In genomic region chr9:117067703-117068419, GRCm38 (mm10) we compare ENCODE assay signal across 15 mouse cellular contexts.
DNase-seq lines count a peak whose midpoint lies in the region; ATAC-seq and TF ChIP-seq lines count a peak whose summit lies in the region.
"Had no signal": no experiment of that assay in that cellular context is flagged by ENCODE, and none has a peak within 500 bp of the region (broad histone marks: within the 10 kb centered on the region; RNA-seq: fewer than 3 reads in every experiment).

No protein-coding gene starts in this region.

- no peak for TF ChIP-seq CTCF in lung, embryonic 14.5 days (IDR thresholded peaks at IDR 0.05; ENCODE audit: low read depth)

- peaks cover 5% of the 10 kb centered on the region; the same call in 1 of the 2 replicates for H3K4me1 ChIP-seq in lung, embryonic 14.5 days (ENCODE audit: insufficient read depth)
- H3K4me1 ChIP-seq in forebrain, embryonic 14.5 days (ENCODE audit: control insufficient read depth, insufficient read depth, low read length), result no peaks in the 10 kb centered on the region
- H3K4me1 ChIP-seq: intestine, embryonic 15.5 days; liver, embryonic 12.5 days had no signal

- no peak for DNase-seq in lung, embryonic 14.5 days
- DNase-seq in lung, postnatal 4 days, result no peak
- peak; percentile 35 for DNase-seq in kidney, adult 18-20 months
- DNase-seq in kidney, postnatal 10 days, result peak; percentile 65
- DNase-seq in B cell, adult 2 months, result no peak
- DNase-seq in frontal cortex, postnatal 14 days (ENCODE audit: low spot score in 2 of 2), result no peak
- DNase-seq in forebrain, embryonic 14.5 days (ENCODE audit: low spot score), result no peak
- DNase-seq: layer of hippocampus, adult 9-11 months; right cerebral cortex, postnatal 14 days had no signal

- no peak overlapping the region for H3K4me2 ChIP-seq in lung, embryonic 14.5 days
- no peak overlapping the region for H3K4me2 ChIP-seq in forebrain, embryonic 14.5 days (ENCODE audit: low read length)
- H3K4me2 ChIP-seq: embryonic facial prominence, embryonic 13.5 days; hindbrain, embryonic 12.5 days; intestine, embryonic 15.5 days; liver, embryonic 12.5 days; midbrain, embryonic 12.5 days had no signal

- peak; percentile 16; the same call in 1 of the 2 replicates for ATAC-seq in lung, embryonic 14.5 days (ENCODE audit: insufficient read depth)
- no peak for ATAC-seq in forebrain, embryonic 14.5 days
- ATAC-seq: intestine, embryonic 15.5 days; liver, embryonic 12.5 days had no signal

- H3K27me3 ChIP-seq in lung, embryonic 14.5 days (ENCODE audit: insufficient read depth, low read length), result no peaks in the 10 kb centered on the region
- H3K27me3 ChIP-seq in forebrain, embryonic 14.5 days (replicated peaks; ENCODE audit: control insufficient read depth, insufficient read depth, low read length), result no peaks in the 10 kb centered on the region
- H3K27me3 ChIP-seq: embryonic facial prominence, embryonic 13.5 days; hindbrain, embryonic 12.5 days; intestine, embryonic 15.5 days; liver, embryonic 12.5 days; midbrain, embryonic 12.5 days had no signal

- H3K9me3 ChIP-seq in lung, embryonic 14.5 days (ENCODE audit: low read depth, low read length), result no peaks in the 10 kb centered on the region
- H3K9me3 ChIP-seq in forebrain, embryonic 14.5 days (replicated peaks; ENCODE audit: control insufficient read depth, low read length), result peaks cover 4% of the 10 kb centered on the region; the same call in 1 of the 2 replicates
- H3K9me3 ChIP-seq: hindbrain, embryonic 12.5 days; intestine, embryonic 15.5 days; midbrain, embryonic 12.5 days had no signal

- H3K4me3 ChIP-seq in lung, embryonic 14.5 days (ENCODE audit: low read depth, low read length), result no peak overlapping the region
- H3K4me3 ChIP-seq in forebrain, embryonic 14.5 days (ENCODE audit: low read depth, low read length), result no peak overlapping the region
- H3K4me3 ChIP-seq: embryonic facial prominence, embryonic 13.5 days; hindbrain, embryonic 12.5 days; intestine, embryonic 15.5 days; liver, embryonic 12.5 days; midbrain, embryonic 12.5 days had no signal

- WGBS in lung, embryonic 14.5 days, result 79% methylated on average over 11 of the region's 11 CpGs
- 90% methylated on average over 11 of the region's 11 CpGs for WGBS in forebrain, embryonic 14.5 days

- H3K36me3 ChIP-seq in lung, embryonic 14.5 days (ENCODE audit: insufficient read depth), result peaks cover 9% of the 10 kb centered on the region; the same call in 1 of the 2 replicates
- no peaks in the 10 kb centered on the region for H3K36me3 ChIP-seq in forebrain, embryonic 14.5 days (ENCODE audit: control insufficient read depth, insufficient read depth, low read length)
- H3K36me3 ChIP-seq: hindbrain, embryonic 12.5 days; intestine, embryonic 15.5 days; liver, embryonic 12.5 days; midbrain, embryonic 12.5 days had no signal

- no peak overlapping the region for H3K9ac ChIP-seq in lung, embryonic 14.5 days
- H3K9ac ChIP-seq in forebrain, embryonic 14.5 days (ENCODE audit: low read length), result no peak overlapping the region
- H3K9ac ChIP-seq: embryonic facial prominence, embryonic 13.5 days; hindbrain, embryonic 12.5 days; intestine, embryonic 15.5 days; liver, embryonic 12.5 days; midbrain, embryonic 12.5 days had no signal

- no peak overlapping the region for H3K27ac ChIP-seq in lung, embryonic 14.5 days (ENCODE audit: low read depth)
- H3K27ac ChIP-seq in forebrain, embryonic 14.5 days (ENCODE audit: low read depth, low read length), result no peak overlapping the region
- H3K27ac ChIP-seq: embryonic facial prominence, embryonic 13.5 days; hindbrain, embryonic 12.5 days; intestine, embryonic 15.5 days; liver, embryonic 12.5 days; macrophage; midbrain, embryonic 12.5 days had no signal

Comparison
In these comparisons a context has a peak if more than half of its experiments do, and no peak if none do; other contexts are left out.
1. DNase-seq: peak in kidney, adult 18-20 months (single experiment) and kidney, postnatal 10 days (single experiment); none in lung, embryonic 14.5 days (single experiment), lung, postnatal 4 days (0 of 2), B cell, adult 2 months (0 of 2), frontal cortex, postnatal 14 days (0 of 2) and forebrain, embryonic 14.5 days (single experiment).